Mouse (Mus musculus): ENCODE measurements at regions not wholly inside any gene's neighbourhood (a gene's known extent, or its start where the extent isn't known, plus 50 kb on each side); places are given as distances from the start of the nearest gene placed in this dataset.

DNA sequence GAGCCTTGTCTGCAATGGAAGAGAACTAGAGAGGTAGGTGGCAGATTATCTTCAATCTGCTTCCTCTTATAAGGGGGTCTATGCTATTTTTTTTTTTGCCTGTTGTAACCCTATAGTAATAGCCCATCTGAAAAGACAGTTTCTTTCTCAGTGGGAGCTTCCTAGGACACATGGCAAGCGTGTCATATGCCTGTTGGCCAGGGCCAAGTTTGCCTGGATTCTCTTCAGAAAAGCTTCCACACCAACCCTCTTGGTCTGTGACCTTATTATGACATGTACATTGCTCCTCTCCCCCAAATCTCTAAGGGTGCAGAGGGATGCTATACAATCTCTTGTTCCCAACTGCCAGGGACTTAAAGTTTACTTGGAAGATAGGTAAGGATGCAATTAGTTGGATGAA, 174.8 kb downstream of the Brinp2 start:
- no peak for DNase-seq

DNA sequence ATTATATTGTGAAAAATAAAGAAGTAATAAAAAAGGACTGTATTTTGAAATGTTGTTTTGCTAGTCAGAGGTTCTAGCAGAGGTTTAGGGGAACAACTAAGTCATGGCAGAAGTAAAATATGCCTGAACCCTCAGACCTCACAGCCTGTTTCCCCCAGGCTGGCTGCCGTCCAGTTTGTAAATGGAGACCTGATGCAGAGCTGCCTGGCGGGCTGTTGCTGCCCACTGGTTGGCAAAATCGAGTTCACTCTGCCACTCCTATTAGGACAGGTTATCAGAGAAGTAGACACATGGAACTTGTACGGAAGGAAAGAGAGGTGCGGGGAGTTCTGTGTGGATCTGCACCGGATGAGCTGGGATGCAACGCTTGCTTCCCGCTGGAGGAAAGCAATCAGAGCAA, 168.5 kb downstream of the Brinp2 start:
- no peak for DNase-seq

DNA sequence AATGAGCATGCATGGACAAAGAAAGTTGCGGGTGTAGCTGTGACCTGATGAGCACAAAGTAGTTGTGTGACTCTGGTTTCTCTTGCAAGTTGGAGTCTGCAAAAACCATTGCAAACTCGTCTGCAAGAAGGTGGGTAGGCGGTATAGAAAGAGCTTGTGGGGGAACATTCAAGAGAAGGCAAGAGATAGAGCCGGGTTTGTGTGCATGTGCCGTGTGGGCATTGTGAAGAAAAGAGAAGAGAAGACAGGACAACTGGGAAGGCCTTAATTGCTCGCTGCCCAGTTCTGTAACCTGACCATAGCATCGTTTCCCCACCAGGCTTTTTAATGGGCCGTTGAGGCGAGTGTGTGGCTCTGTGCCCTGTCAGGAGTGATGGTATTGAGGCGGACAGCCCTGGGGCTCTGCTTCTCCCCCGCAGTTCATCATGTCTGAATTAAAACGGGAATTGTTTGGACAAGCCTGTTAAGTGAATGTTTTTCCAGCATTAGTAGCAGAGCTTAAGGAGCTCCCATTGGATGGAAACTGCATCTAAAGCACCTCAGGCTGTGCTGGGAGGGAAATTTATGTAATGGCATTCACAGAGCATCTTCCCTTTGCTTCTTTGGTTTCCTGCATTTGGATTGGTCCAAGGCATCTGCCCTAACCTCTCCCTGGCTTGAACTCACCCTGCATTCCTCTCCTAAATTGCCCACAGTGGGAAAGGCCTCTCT, 163.1 kb downstream of the Brinp2 start:
- no peak for DNase-seq

DNA sequence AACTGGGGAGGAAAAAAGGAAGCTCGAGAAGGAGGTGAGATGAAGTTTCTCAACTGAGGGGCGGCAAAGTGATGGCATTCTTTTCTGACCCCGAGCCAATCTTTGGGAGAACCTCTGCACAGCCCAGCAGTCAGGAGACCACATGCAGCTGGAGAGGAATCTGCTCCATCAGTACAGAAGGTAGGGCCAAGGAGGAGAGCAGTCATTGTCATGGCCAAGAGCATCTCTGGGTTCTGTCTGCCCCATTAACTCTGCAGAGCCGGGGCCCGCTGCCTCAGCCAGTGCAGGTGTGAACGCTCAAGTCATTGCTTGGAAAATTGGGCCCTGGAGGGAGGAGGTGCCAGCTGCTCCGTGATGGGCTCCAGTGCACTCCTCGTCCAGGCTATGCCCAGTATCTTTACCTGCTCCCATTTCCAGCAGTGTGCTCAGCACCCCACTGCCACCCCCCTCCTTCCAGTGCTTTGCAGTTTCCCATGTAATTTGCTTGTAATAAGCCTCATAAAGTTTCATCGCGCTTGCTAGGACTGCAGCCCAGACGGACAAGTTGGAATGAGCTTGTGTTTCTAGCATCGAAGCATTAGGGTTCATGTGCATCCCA, 162.1 kb downstream of the Brinp2 start:
- no peak for DNase-seq

Data from thymus, postnatal 4 days (tissue).